Mouse (Mus musculus) ES-E14 (cell line): ENCODE results near the gene Ankrd33. TPM values are rescaled to one million over a fixed set of nuclear protein-coding genes. Genes with fewer than 3 reads are reported as not detected.

ENCODE experiments used
- DNase-seq: peaks from one replicate; pipeline ENCODE4 v3.0.0-alpha.2; 2013; ENCODE audit warnings: low read depth, low spot score
- H3K27ac ChIP-seq: 2 replicates; pipeline ENCODE4 v1.5.1; 2012; ENCODE audit warnings: low read depth, mild to moderate bottlenecking, low read length, moderate library complexity, mixed read lengths; ENCODE audit not compliant: poor library complexity, insufficient read depth, severe bottlenecking
- H3K36me3 ChIP-seq: 2 replicates; pipeline ENCODE4 v1.6.1; 2012; ENCODE audit warnings: mild to moderate bottlenecking, low read length, moderate library complexity, mixed read lengths; ENCODE audit not compliant: control insufficient read depth, poor library complexity, insufficient read depth, severe bottlenecking
- H3K4me1 ChIP-seq, 2 experiments: fragments of 150-350 bp in 1 of 2; sonication (generic) in 1 of 2; 2 replicates each; pipeline ENCODE4 v1.6.1; 2012; ENCODE audit warnings: low read length in 2 of 2, mild to moderate bottlenecking in 1 of 2, mixed read lengths in 1 of 2; ENCODE audit not compliant: control insufficient read depth in 2 of 2, insufficient read depth in 2 of 2, poor library complexity in 1 of 2
- H3K4me3 ChIP-seq, 2 experiments: fragments of 150-350 bp in 1 of 2; sonication (generic) in 1 of 2; 2 replicates each; pipeline ENCODE4 v1.5.1; 2012; ENCODE audit warnings: low read length in 2 of 2, low read depth in 1 of 2, mild to moderate bottlenecking in 1 of 2, mixed read lengths in 1 of 2; ENCODE audit not compliant: insufficient read depth in 1 of 2, poor library complexity in 1 of 2, severe bottlenecking in 1 of 2
- H3K9ac ChIP-seq: 2 replicates; pipeline ENCODE4 v1.6.1; 2012; ENCODE audit warnings: low read depth, mild to moderate bottlenecking, low read length, mixed read lengths; ENCODE audit not compliant: poor library complexity, insufficient read depth, severe bottlenecking
- H3K9me3 ChIP-seq: fragments of 150-350 bp; sonication (generic); 2 replicates; pipeline ENCODE4 v1.6.1; 2012; ENCODE audit warnings: low read depth, mild to moderate bottlenecking, low read length; ENCODE audit not compliant: control insufficient read depth, insufficient read depth
- CHD2 ChIP-seq: IDR thresholded peaks from 2 replicates; pipeline ENCODE4 v1.6.1; 2014; ENCODE audit warnings: mild to moderate bottlenecking, low read depth, low read length, inconsistent platforms
- HCFC1 ChIP-seq: IDR thresholded peaks from 2 replicates; pipeline ENCODE4 v1.6.1; 2012; ENCODE audit warnings: low read length, inconsistent platforms, borderline replicate concordance; ENCODE audit not compliant: insufficient read depth
- MAFK ChIP-seq: IDR thresholded peaks from 2 replicates; pipeline ENCODE4 v1.6.1; 2014; ENCODE audit warnings: mild to moderate bottlenecking, low read depth, low read length, inconsistent platforms; ENCODE audit not compliant: insufficient read depth
- ZC3H11A ChIP-seq: IDR thresholded peaks from 2 replicates; pipeline ENCODE4 v1.6.1; 2012; ENCODE audit warnings: low read depth, mild to moderate bottlenecking, inconsistent platforms, low read length, borderline replicate concordance
- ZNF384 ChIP-seq: IDR thresholded peaks from 2 replicates; pipeline ENCODE4 v1.6.1; 2012; ENCODE audit warnings: low read depth, low read length, inconsistent platforms
- in situ Hi-C, 2 experiments: fragments of 600-800 bp; cut with MboI; formaldehyde crosslinking; loops; one replicate each; pipeline ENCODE4 v1.15.1; 2025; ENCODE audit warnings: low sequenced_read_pairs in 2 of 2, inconsistent platforms in 1 of 2; ENCODE audit not compliant: unreplicated experiment in 2 of 2
- total RNA-seq: library from RNA; depleted of rRNA; stranded (reverse); fragments of 300-350 nt; gene quantifications from 2 replicates; pipeline ENCODE4 v1.2.3, GENCODE M21; 2012

Gene Ankrd33
- total RNA-seq, 1 experiment, result not detected

DNA sequence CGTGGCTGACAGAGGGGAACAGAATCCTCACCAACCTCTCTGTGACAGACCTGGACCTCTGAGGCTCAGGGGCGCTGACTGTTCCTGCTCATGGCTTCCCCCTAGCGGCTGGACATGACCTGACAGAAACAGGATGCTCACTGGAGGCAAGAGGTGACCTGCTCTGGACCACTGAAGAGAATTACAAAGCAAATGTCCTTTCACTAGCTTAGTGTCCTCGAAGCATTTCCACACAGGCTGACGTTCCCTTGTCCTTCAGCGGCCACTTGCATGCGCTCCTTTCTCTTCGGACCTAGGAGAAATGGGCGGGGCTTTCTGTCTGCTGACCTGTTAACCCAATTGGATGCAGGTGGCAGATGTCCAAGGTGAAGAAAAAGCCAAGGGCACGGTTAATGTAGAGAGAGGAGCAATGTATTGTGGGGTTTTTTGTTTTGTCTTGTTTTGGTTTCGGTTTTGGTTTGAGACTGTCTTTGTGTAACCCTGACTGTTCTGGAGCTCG is 10.0 kb upstream of the Ankrd33 start:
- no peaks in the 10 kb centered on the region for H3K36me3 ChIP-seq
- in situ Hi-C loops, result no loop called here
- no peak overlapping the region for H3K27ac ChIP-seq
- H3K4me3 ChIP-seq, result 0 out of 4 replicates have a peak overlapping the region, but pooled peaks of 1 of the 2 experiments have one; percentile 7
- no peak overlapping the region for H3K9ac ChIP-seq
- H3K4me1 ChIP-seq, result peaks cover 10 to 18% of the 10 kb centered on the region in 2 experiments
- no peak for DNase-seq
- no peaks in the 10 kb centered on the region for H3K9me3 ChIP-seq
- no peak for TF ChIP-seq HCFC1
- no peak for TF ChIP-seq CHD2
- TF ChIP-seq ZC3H11A, result peak; percentile 14; the same call in 1 of the 2 replicates
- TF ChIP-seq MAFK, result 0 out of 2 replicates have a peak, but pooled peaks have one; percentile 3

DNA sequence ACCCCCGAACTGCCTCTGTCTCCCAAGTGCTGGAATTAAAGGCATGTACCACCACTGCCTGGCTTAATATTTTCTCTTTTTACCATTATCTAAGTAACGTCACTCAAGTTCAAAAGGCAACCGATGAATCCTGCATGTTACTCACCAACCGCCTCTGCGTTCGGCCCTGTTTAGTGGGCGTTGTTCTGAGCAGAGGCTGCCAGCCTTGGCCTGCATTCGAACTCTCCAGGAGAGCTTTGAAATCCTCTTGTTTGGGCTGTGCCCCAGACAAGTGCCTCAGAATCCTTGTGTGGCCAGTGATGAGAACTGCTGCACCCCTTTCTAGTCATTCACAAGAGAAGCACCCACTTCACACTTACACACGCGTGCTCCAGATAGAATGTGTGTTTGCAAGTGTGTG is 9.5 kb upstream of the Ankrd33 start:
- peak overlapping the region; percentile 40; the same call in 1 of the 2 replicates for H3K27ac ChIP-seq
- no peak overlapping the region for H3K9ac ChIP-seq
- no peaks in the 10 kb centered on the region for H3K9me3 ChIP-seq
- H3K36me3 ChIP-seq, result no peaks in the 10 kb centered on the region
- TF ChIP-seq HCFC1 (no peak), CHD2 (no peak), ZC3H11A (no peak), MAFK (no peak), ZNF384 (no peak)
- peaks cover 10 to 18% of the 10 kb centered on the region in 2 experiments for H3K4me1 ChIP-seq
- in situ Hi-C loops, result no loop called here
- no peak for DNase-seq
- H3K4me3 ChIP-seq, result no peak overlapping the region

DNA sequence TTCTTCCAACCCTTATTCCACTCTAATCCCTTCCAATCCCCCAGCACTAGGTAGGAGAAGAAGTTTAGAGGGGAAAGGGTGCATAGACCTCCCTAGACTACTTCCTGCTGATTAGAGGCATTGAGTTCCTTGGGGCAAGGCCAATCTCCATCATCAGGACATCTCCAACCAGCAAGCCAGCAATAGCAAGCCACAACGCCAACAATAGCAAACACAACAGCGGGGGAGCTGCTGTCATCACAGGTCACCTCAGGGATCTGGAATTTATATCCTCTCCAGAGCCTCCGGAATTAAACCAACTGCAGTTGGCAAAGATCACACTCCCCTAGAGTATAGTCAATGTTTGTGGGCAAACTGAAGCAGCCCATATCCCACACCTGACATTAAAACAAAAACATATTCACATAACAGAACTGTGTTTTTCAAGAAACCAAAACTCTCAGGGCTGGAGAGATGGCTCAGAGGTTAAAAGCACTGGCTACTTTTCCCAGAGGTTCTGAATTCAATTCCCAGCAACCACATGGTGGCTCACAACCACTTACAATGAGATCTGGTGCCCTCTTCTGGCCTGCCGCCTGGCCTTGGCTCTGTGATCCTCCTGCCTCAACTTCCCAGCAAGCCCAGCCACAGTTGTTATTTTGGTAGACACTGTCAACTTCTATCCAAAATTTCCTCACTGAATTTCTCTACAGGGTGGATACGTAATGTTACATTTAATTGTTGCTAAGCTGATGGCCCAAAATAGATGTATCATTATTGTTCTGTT is 7.5 kb upstream of the Ankrd33 start:
- H3K4me3 ChIP-seq, result no peak overlapping the region
- peaks cover 5 to 9% of the 10 kb centered on the region in 2 experiments; a peak in 2 of 4 replicates for H3K4me1 ChIP-seq
- no peak for TF ChIP-seq HCFC1
- TF ChIP-seq ZNF384, result no peak
- no peak for TF ChIP-seq MAFK
- no peak for TF ChIP-seq ZC3H11A
- no peak for TF ChIP-seq CHD2
- H3K27ac ChIP-seq, result no peak overlapping the region
- no peaks in the 10 kb centered on the region for H3K9me3 ChIP-seq
- H3K9ac ChIP-seq, result no peak overlapping the region
- DNase-seq, result no peak
- H3K36me3 ChIP-seq, result no peaks in the 10 kb centered on the region
- in situ Hi-C loops, result no loop called here

DNA sequence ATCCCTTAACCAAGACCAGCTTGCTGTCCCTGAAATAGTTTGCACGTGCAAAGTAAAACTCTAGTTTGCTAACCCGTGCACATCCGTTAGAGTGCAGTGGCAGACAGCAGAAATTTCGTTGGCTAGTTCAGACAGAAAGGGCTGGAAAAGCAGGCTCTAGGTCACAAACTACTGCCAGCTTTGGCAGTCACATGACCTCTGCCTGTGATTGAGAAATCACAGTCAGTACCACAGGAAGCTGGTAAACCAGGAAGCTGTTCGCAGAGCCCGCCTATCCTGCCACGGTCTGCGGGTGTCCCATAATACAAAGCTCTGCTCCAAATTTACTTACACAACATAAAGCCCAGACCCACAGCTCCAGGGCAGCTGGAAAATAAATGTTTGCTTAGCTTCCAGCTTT is 2.4 kb upstream of the Ankrd33 start:
- H3K4me3 ChIP-seq, result no peak overlapping the region
- no peak for DNase-seq
- no peaks in the 10 kb centered on the region for H3K36me3 ChIP-seq
- H3K27ac ChIP-seq, result no peak overlapping the region
- peaks cover 0 to 3% of the 10 kb centered on the region in 2 experiments; a peak in 1 of 4 replicates for H3K4me1 ChIP-seq
- H3K9ac ChIP-seq, result no peak overlapping the region
- no peaks in the 10 kb centered on the region for H3K9me3 ChIP-seq
- in situ Hi-C loops, result no loop called here
- TF ChIP-seq ZC3H11A (no peak), ZNF384 (no peak), MAFK (no peak), CHD2 (no peak), HCFC1 (no peak)
